Mouse (Mus musculus): ENCODE results near the gene Rabgap1.

The Rabgap1 gene

DNA sequence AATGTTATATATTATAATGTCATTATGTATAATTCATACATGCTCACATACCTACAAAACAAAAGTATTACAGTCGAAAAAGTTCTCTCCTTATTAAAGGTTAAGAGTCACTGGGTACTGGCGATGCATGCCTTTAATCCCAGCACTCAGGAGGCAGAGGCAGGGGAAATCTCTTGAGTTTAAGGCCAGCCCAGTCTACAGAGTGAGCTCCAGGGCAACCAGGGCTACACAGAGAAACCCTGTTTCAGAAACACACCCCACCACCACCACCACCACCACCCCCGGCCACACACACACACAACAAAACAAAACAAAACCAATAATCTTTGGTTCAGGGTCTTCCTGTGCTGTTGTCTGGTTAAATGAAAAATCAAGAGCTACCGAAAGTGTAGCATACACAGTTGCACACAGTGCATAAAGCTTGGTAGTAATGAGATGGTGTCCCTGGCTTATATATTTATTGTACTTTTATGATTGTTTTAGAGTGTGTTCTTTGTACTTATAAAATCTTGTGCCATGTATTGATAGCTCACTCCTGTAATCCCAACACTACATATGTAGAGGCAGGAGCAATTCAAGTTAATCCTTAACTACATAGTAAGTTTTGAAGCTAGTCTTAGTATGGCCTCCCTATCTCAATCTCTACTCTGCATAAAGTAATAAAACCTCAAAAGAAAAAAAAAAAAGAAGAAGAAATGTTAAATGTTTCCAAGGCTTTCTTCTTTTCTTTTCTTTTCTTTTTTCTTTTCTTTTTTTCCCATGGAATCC is 68.2 kb downstream of the Rabgap1 start:
- DNase-seq (ENCODE audit: low spot score), result no peak

DNA sequence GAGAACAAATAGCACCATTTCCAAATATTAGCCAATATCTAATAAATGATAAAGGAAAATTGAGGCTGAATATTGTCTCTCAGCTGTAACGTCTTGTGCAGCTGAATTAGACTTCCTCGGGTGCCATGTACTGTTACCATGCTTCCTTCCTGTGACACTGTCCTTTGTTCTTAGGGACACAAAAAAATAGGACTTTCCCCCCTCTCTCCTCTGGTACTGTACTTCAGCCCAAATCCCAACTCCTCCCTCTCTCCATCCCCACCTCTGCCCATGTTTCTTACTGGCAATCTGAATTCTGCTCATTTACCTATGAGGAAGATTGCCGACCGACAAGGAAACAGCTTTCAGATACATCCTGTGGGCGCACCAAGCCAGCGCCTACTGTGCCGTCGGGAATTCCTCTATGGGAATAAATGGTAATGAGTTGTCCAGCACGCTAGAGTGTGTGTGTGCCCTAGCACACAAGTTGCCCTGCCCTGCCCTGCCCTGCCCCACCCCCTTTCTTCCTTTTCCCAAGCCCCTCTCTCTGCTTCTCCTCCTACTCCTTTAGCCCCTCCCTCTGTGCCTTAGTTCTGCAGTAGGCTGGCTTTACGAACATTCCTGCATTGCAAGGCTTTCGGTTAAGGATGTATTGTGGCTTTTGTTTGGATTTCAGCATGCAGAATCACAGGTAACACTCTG is 73.1 kb downstream of the Rabgap1 start, which contains the start of gene Gpr21:
TSS of gene Gpr21 (plus strand) at position 303 of the 681 bp plus-strand sequence.
- no peak for DNase-seq (ENCODE audit: low spot score)

DNA sequence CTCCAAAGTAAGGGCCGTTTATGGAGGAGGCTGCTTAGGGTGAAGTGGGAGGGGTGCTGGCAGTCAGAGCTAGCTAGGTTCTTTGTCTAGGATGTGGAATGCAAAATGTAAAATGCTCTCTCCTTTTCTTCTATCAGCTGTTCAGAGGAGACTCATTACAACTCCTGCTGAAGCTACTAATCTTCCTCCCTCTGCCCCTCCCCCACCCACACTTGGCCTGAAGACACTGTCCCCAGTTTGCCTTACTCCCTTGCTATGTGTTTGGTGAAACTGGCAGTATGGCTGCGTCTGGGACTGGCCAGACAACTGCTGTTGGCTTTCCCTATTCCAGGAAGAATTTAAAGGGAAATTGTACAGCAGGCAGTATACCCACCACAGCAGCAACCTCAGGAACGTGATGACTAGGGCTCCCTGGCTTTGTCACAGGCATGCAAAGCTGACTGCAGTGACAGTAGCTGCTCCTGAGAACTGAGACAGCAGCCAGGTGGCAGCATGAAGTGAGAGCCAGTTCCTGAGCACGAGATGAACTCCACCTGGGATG is 73.9 kb downstream of the Rabgap1 start:
- DNase-seq (ENCODE audit: low spot score), result no peak

DNA sequence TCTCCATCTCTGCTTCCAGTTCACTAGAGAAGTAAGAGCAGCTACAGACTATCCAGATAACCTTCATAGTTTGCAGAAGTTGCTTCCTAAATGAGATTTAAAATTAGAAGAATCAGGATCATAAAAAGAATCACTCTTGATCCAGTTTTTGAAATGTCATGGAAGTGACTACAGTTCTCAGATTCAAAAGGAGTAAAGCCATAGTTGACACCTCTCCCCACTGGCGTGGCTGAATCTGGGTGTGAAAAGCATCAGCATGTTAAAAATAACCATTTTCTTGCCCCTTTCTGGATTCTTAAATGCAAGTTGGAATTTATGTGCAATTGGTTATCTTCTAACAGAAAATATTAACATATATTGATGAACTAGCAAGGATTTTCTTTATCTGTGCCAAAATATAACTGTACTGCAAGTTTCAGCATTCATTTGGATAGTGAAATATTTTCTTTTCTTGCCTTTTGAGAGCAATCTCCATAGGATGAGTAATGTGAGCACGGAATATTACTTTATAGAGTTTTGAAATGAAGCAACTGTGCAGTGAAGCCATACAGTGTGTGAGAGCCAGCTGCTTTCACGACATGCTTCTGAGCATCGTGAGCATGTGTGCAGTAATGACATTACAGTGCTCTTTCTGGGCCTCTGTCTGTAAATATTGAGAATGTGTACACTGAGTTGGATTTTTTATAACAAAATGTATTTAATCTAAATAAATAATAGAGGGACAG is 75.6 kb downstream of the Rabgap1 start:
- no peak for DNase-seq (ENCODE audit: low spot score)

DNA sequence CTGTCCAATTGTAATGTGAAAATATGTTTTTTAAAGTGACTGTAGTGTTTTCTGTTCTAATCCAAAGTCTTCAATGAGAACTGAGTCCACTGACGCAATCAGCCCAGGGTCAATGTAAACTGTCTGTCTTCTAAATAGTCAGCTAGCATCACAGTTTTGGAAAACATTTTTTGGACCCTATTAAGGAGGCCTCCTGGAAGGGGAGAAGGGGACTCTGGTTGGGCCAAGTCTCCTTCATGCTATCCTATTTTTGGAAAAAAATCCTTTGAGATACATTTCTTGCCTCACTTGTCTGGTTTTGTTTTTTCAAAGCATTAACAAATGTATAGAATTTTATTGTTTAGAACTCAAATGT is 76.2 kb downstream of the Rabgap1 start:
- DNase-seq (ENCODE audit: low spot score), result no peak

DNA sequence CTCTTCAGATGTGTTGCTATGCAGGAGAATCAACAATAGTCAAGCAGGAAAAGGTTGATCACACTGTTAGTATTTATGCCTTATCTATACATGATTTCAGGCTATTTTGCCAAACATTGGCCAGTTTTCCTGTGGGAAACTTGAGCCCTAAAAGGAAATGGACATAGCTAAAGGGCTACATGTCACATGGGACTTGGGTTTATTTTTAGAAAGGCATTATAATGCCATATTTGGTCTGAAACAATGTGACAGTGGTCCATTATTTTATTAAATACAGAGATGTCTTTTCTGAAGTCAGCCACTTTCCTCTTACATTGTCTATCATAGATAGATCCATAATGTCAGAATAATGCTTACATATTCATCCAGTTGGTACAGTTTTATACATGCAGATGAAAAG is 84.5 kb downstream of the Rabgap1 start:
- no peak for DNase-seq (ENCODE audit: low spot score)

DNA sequence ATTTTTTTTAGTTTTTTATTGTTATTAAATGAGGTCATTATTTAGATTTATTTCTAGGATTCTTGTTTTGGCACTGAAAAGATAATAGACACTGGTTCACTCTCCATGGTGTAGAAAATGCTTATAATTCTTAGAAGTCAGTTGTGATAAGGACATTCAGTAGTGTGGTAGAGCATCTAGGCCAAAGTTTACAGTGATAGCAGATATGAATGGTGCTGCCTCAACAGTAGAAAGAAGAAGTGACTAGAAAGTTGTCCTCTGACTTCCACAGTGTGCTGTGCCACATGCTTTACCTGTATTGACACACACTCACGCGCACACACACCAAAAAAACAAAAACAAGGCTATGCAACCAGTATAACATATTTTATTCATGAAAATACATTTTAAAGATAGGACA is 86.3 kb downstream of the Rabgap1 start:
- DNase-seq (ENCODE audit: low spot score), result no peak

DNA sequence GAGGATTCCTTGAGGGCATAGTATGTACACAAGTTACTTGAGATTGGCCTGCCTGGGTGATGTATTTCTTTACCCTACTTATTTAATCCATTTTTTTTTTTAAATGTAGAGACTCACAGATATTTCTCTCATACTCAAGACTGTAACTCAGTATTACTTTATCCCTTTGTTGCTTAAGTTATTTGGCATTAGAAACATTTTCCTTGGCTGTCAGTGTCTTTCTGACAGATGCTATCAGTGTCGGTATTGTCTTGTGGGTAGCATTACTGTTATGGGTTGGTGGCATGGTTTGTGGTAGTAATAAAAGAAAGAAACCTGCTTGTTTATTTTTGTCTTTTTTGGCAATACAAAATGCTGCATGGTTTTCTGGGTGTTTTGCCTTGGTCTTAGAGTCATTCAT is 87.7 kb downstream of the Rabgap1 start:
- no peak for DNase-seq (ENCODE audit: low spot score)

DNA sequence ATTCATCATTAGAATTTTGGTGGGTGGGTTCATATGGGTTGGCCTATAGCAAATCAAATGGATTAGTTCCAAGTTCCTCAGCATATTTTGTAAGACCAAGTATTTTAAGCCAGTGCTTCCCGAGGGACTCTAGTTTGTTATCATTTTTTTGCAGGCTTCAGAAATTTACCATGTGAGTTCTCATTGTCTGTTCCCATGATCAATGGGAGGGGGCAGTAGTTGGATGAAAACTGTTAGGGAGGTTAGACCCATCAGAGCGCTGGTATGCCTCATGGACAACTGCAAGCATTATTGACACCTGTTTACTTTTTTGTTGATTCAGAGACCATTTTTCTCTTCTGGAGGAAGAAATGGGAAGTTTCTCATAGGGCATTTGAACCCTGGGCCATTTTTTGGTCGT is 88.6 kb downstream of the Rabgap1 start:
- DNase-seq (ENCODE audit: low spot score), result no peak

DNA sequence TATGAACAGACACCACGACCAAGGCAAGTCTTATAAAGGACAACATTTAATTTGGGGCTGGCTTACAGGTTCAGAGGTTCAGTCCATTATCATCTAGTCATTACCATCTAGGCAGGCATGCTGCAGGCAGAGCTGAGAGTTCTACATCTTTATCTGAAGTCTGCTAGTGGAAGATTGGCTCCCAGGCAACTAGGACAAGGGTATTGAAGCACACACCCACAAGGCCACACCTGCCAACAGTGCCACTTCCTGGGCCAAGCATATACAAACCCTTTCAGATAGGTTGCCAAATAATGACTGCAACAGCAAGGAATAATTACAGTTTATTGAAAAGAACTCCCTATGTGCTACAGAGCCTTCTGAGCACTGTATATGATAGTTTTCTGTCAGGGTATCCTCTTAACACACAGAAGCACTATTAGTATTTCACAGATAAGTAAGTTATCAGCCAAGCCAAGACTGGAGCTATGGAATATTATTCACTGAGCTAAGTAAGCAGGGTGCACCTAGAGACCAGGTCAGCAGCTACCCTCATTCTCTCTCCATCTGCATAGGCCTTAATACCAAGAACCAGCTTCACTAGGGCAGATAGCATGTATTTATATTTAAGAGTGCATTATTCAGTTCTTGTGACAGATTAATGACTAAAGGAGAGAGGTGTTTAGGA is 106.4 kb downstream of the Rabgap1 start:
- DNase-seq (ENCODE audit: low spot score), result no peak

DNA sequence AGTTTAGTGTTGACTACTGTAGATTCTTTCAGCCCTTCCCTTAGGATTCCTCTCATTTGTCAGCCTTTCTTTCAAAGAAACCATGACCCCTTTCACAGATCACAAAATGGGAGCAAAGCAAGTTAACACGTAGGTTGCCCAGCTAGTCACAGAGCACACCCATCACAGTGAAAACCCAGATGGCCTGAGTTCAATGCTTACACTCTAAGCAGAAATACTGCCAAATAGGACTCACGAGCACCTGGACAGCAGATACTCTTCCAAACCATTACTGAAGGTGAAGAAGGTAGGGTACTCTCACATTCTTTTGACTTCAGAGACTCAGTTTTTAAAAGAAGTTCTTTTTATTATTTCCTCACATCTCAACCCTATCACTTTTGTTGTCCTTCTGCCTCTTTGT is 113.3 kb downstream of the Rabgap1 start:
- DNase-seq (ENCODE audit: low spot score), result no peak

DNA sequence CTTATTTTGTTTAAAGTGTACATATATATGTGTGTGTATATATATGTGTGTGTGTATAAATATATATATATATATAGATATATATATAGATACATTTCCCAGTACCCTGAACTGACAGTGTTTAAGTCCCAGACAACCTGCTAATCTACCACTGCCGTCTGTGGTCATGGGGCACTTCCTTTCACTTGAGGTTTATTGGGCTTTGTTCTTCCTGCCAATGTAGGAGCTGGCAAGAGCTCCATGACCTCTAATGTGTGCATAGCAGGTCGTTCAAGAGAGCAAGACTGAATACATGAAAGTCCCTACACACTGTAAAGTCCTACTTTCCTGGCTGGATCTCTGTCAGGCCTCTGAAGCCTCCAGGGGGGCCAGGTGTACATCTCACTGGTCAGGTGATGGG is 122.5 kb downstream of the Rabgap1 start:
- no peak for DNase-seq (ENCODE audit: low spot score)

DNA sequence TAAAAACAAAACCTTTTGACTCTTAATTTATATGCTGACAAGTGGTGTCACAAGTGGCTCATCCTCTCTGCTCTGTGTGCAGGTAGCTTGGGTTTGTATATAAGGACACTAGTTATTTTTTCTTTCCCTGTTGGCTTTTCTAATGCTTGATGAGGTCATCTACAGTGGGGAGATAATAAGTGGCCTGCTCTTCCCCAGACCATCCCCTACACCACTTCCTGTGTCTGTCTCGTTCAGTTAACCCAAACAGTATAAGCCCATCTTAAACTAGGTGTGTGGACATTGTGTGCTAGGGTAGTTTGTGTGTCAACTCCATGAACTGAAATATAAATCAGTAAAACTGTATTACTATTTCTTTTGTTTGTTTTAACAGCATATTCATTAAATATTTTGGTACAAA is 123.0 kb downstream of the Rabgap1 start:
- DNase-seq (ENCODE audit: low spot score), result no peak

DNA sequence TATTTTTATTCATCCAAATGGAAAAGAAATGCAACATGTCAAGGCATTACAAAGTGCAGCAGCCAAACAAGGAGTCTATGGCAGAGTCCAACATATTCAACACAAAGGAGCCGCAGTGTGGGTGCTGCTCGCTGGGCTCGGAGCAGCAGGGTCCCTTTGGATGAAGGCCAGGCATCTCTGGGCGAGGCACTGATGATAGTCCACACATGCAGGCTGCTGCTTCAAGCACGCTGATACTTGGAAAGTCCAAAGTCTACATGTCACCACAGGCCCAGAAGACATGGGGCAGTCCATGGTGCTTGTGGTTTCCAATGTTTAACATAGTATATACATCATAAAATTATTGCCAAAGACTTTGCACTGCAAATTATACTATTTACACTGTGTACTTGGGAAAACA is 126.8 kb downstream of the Rabgap1 start:
- no peak for DNase-seq (ENCODE audit: low spot score)

DNA sequence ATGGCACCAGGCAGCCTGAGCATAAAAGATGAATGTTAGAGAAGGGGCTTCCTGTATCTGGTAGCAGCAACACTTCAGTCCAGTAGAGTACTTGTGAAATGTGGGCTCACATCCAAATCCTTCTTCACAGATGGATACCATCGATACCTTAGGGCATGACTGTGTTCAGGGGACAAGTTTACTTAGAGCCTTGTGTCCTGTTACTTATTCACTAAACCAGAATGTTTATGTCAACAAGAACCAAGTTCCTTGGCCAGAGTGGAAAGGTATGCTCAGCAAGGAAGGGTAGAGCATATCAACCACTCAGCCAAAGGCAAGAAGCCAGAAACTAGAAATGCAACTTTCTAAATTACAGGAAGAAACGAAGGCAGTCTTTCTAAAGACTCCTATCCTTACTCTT is 127.6 kb downstream of the Rabgap1 start:
- no peak for DNase-seq (ENCODE audit: low spot score)

DNA sequence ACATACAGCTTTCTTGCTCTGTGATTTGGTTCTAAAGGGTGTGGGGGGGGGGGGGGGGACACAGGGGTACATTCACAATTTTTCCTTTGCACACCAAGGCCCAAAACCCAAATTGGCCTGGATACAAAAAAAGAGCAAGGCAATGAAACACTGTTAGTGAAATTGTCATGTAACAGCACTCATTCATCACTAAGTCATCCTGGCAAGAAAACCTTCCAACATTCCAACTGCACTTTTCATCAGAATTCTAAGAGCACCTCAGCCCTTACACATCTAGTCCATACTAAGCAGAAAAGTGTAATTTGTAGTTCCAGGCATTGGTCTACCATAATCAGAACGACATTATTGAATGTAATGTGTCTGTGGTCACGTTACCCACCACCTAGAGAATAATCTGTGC is 129.1 kb downstream of the Rabgap1 start:
- no peak for DNase-seq (ENCODE audit: low spot score)

DNA sequence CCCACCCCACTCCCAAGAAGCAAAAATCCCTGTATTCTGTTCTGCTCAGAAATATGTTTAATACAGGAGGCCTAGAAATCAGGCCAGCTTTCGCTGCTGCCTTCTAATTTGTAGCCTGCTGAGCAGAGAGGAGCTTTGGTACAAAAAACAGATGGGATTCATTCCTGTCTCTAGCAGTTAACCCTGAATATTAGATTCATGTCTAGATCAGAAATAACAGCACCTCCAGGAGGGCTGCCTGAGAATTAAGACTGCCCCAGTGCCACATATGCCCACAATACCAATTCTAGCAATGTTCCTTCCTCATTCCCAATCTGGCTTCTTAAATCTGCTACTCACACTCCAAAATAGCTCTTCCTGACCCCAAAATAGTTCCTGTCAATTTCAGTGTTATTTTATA is 133.6 kb downstream of the Rabgap1 start:
- no peak for DNase-seq (ENCODE audit: low spot score)

DNA sequence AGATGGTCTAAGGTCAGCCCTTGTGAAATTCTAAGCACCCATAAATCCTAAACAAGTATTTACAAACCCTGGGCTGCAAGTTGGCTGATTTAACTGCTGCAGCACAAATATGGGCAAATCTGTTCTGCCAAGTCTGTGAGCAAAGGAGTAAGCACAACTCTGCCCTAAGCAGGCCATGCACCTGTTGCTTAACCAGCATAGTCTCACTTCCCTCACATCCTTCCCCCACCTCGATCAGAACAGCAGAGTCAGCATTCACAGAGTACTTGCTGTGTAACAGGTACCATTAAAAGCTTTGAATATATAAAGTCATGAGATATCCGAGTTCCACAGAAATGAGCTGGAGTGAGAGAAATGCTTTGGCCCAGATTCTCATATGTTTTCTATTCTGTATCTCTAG is 135.1 kb downstream of the Rabgap1 start:
- DNase-seq (ENCODE audit: low spot score), result no peak

DNA sequence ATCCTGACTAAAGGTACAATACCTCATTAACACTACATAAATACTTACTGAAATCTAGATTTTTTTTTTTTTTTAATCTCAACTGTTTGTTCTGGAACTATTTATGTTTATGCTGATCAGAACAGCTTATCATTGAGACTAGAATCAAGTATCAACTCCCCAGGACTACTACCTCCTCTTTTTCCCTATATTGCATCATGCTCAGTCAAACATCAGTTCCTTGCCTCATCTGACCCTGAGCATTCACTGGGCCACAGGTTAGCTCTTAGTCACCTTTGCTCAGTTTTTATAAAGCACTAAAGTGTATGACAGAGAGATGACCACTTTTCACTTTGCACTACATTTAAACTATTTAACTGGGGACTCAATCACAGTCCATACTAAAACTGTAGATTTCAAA is 144.8 kb downstream of the Rabgap1 start:
- no peak for DNase-seq (ENCODE audit: low spot score)
